Comparison of ENCODE assay signal across 10 mouse cellular contexts in genomic region chr9:115665337-115666004, GRCm38 (mm10).
DNase-seq lines count a peak whose midpoint lies in the region; ATAC-seq and TF ChIP-seq lines count a peak whose summit lies in the region.
"Had no signal": no experiment of that assay in that cellular context is flagged by ENCODE, and none has a peak within 500 bp of the region (broad histone marks: within the 10 kb centered on the region; RNA-seq: fewer than 3 reads in every experiment).

No protein-coding gene starts in this region.

- no peaks in the 10 kb centered on the region for H3K36me3 ChIP-seq in midbrain, postnatal 0 days (ENCODE audit: insufficient read depth, low read length)
- H3K36me3 ChIP-seq in midbrain, embryonic 16.5 days (ENCODE audit: control insufficient read depth, insufficient read depth, low read length): no peaks in the 10 kb centered on the region
- H3K36me3 ChIP-seq in kidney, embryonic 15.5 days: no peaks in the 10 kb centered on the region
- H3K36me3 ChIP-seq in neural tube, embryonic 15.5 days: no peaks in the 10 kb centered on the region

- H3K9me3 ChIP-seq in midbrain, postnatal 0 days (ENCODE audit: low read length): no peaks in the 10 kb centered on the region
- no peaks in the 10 kb centered on the region for H3K9me3 ChIP-seq in midbrain, embryonic 16.5 days (replicated peaks; ENCODE audit: control insufficient read depth, low read length, poor library complexity, severe bottlenecking)
- no peaks in the 10 kb centered on the region for H3K9me3 ChIP-seq in kidney, embryonic 15.5 days (replicated peaks)
- H3K9me3 ChIP-seq in neural tube, embryonic 15.5 days (replicated peaks): no peaks in the 10 kb centered on the region

- no peak for ATAC-seq in midbrain, postnatal 0 days (ENCODE audit: low FRiP score)
- ATAC-seq in midbrain, embryonic 16.5 days: no peak
- ATAC-seq in kidney, embryonic 15.5 days (replicated peaks; ENCODE audit: low FRiP score): no peak; the same call in 1 of the 2 replicates
- no peak for ATAC-seq in neural tube, embryonic 15.5 days (ENCODE audit: low FRiP score)

- no peaks in the 10 kb centered on the region for H3K27me3 ChIP-seq in midbrain, postnatal 0 days (ENCODE audit: insufficient read depth, low read length)
- no peaks in the 10 kb centered on the region for H3K27me3 ChIP-seq in midbrain, embryonic 16.5 days (ENCODE audit: control insufficient read depth, insufficient read depth, low read depth, low read length)
- H3K27me3 ChIP-seq in kidney, embryonic 15.5 days: no peaks in the 10 kb centered on the region
- no peaks in the 10 kb centered on the region for H3K27me3 ChIP-seq in neural tube, embryonic 15.5 days (replicated peaks)

- no peak overlapping the region for H3K9ac ChIP-seq in midbrain, postnatal 0 days (replicated peaks; ENCODE audit: low read length, poor library complexity, severe bottlenecking)
- H3K9ac ChIP-seq in midbrain, embryonic 16.5 days (ENCODE audit: low read depth, low read length): no peak overlapping the region
- H3K9ac ChIP-seq in kidney, embryonic 15.5 days: no peak overlapping the region
- no peak overlapping the region for H3K9ac ChIP-seq in neural tube, embryonic 15.5 days (replicated peaks)

- no peak overlapping the region for H3K4me2 ChIP-seq in midbrain, postnatal 0 days (ENCODE audit: low read depth, low read length, poor library complexity, severe bottlenecking)
- no peak overlapping the region for H3K4me2 ChIP-seq in midbrain, embryonic 16.5 days (ENCODE audit: low read length)
- no peak overlapping the region for H3K4me2 ChIP-seq in kidney, embryonic 15.5 days
- H3K4me2 ChIP-seq in neural tube, embryonic 15.5 days: no peak overlapping the region

- TF ChIP-seq CTCF in midbrain, postnatal 0 days (IDR thresholded peaks at IDR 0.05): no peak

- 31% methylated on average over 5 of the region's 5 CpGs for WGBS in midbrain, postnatal 0 days
- WGBS in midbrain, embryonic 16.5 days: 28% methylated on average over 5 of the region's 5 CpGs
- 16% methylated on average over 5 of the region's 5 CpGs for WGBS in kidney, embryonic 15.5 days
- WGBS in neural tube, embryonic 15.5 days: 37% methylated on average over 5 of the region's 5 CpGs

- H3K27ac ChIP-seq in midbrain, postnatal 0 days (ENCODE audit: low read depth, low read length): no peak overlapping the region
- H3K27ac ChIP-seq in midbrain, embryonic 16.5 days (ENCODE audit: low read length): no peak overlapping the region
- peak overlapping the region; percentile 9; the same call in 1 of the 2 replicates for H3K27ac ChIP-seq in kidney, embryonic 15.5 days
- H3K27ac ChIP-seq in neural tube, embryonic 15.5 days (replicated peaks): peak overlapping the region; percentile 39; the same call in 1 of the 2 replicates
- H3K27ac ChIP-seq: macrophage had no signal

- no peaks in the 10 kb centered on the region for H3K4me1 ChIP-seq in midbrain, postnatal 0 days (ENCODE audit: insufficient read depth, low read length)
- H3K4me1 ChIP-seq in midbrain, embryonic 16.5 days (ENCODE audit: control insufficient read depth, insufficient read depth, low read length): peaks cover 3% of the 10 kb centered on the region; the same call in 1 of the 2 replicates
- H3K4me1 ChIP-seq in kidney, embryonic 15.5 days: peaks cover 16% of the 10 kb centered on the region
- no peaks in the 10 kb centered on the region for H3K4me1 ChIP-seq in neural tube, embryonic 15.5 days

- peak; percentile 19 for DNase-seq in adrenal gland, adult 8-10 months
- no peak for DNase-seq in adrenal gland, postnatal 25 days
- DNase-seq in midbrain, postnatal 0 days (ENCODE audit: low spot score): peak; percentile 59
- DNase-seq in cerebellum, postnatal 25 days: no peak
- no peak for DNase-seq in frontal cortex, adult 2 months (ENCODE audit: extremely low spot score in 1 of 2, low spot score in 1 of 2)
- DNase-seq: cerebellum, adult 8-10 months had no signal

- H3K4me3 ChIP-seq in midbrain, postnatal 0 days (ENCODE audit: low read depth, low read length): no peak overlapping the region
- H3K4me3 ChIP-seq in midbrain, embryonic 16.5 days (ENCODE audit: low read depth, low read length): no peak overlapping the region
- no peak overlapping the region for H3K4me3 ChIP-seq in kidney, embryonic 15.5 days (replicated peaks)
- no peak overlapping the region for H3K4me3 ChIP-seq in neural tube, embryonic 15.5 days (replicated peaks)

Comparison
In these comparisons a context has a peak if more than half of its experiments do, and no peak if none do; other contexts are left out.
1. DNase-seq: peak in adrenal gland, adult 8-10 months (single experiment) and midbrain, postnatal 0 days (single experiment); none in adrenal gland, postnatal 25 days (single experiment), cerebellum, postnatal 25 days (0 of 2) and frontal cortex, adult 2 months (0 of 2).
2. H3K27ac ChIP-seq: peak in kidney, embryonic 15.5 days (single experiment) and neural tube, embryonic 15.5 days (single experiment); none in midbrain, postnatal 0 days (single experiment) and midbrain, embryonic 16.5 days (single experiment).